Mouse (Mus musculus): ENCODE measurements around the gene Vmn1r225.
"Not testable (repeated sequence)": the region's sequence is repeated elsewhere in the genome, so short reads cannot be mapped to it uniquely, and the experiment has no call there.

The Vmn1r225 gene

DNA sequence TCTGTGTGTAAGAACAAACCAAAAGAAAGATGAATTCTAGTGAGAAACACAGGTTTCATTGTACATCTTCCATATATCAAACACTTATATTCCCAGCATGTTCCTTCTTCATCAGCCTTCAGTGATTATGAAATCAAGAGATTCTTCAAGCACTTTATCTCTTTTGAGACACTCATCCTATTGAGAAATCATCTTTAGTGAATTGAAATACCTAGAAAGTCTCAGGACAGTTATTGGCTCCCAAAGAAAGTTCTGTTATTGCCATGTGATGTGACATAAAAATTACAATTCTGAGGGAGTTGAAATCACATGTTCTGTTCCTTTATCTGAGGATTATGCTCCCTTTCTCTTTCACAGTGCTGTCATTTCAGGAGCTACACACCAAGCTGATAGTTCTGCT, at the start of gene Vmn1r225:
Gene Vmn1r225 (plus strand): TSS at position 301 of the 400 bp plus-strand sequence.
- DNase-seq (ENCODE audit: low spot score): no peak

DNA sequence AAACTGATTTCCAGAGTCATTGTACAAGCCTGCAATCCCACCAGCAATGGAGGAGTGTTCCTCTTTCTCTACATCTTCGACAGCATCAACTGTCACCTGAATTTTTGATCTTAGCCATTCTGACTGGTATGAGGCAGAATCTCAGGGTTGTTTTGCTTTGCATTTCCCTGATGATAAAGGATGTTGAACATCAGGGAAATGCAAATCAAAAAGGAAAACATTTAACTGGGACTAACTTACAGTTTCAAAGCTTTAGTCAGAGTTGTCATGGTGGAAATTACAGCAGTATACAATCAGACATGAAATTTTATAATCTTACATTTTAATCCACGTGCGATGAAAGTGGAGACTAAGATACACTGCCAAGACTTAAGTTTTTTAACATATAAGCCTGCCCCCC, 24.6 kb upstream of the Vmn1r225 start:
- DNase-seq (ENCODE audit: low spot score): no peak

DNA sequence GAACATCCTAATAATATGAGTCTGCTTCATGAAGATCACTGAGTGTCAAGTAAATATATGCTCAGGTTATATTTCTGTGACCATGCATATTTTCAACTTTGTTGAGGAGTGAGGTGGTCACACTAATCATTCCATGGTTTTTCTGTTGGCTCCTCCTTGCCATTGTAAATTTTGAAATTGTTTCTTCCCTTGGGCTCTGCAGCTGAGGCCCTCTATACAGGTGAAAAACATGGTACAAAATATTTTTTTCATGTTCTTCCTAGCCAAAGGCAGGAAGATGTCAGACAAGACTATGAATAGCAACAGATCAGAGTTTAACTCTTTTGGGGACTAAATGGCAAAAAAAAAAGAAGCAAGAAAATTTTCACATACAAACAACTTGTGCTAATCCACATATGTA, 16.7 kb upstream of the Vmn1r225 start, which contains the start of gene Vmn2r108:
Gene Vmn2r108 (minus strand): TSS at position 101 of the 400 bp plus-strand sequence.
- no peak for DNase-seq (ENCODE audit: low spot score)

DNA sequence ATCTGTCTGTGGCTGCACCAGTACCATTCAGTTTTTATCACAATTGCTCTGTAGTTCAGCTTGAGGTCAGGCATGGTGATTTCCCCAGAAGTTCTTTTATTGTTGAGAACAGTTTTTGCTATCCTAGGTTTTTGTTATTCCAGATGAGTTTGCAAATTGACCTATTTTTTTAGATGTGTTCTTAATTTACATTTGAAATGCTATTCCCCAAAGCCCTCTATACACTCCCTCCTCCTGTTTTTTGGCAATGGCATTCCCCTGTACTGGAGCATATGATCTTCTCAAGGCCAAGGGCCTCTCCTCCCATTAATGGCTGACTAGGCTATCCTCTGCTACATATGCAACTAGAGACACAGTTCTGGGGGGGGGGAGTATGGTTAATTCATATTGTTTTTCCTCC, 10.3 kb downstream of the Vmn1r225 start:
- DNase-seq (ENCODE audit: low spot score): not testable (repeated sequence)
